Mouse (Mus musculus): Measurements from ENCODE around the gene Gpr37l1. TPM values are rescaled to one million over a fixed set of nuclear protein-coding genes. Genes with fewer than 3 reads are reported as not detected.

Gene Gpr37l1
- total and polyA plus RNA-seq, 3 experiments: not detected

GRCm38 (mm10) chr1:135200400-135200799, 32.9 kb upstream of the Gpr37l1 start:
- no peak overlapping the region for H3K4me3 ChIP-seq (replicated peaks in 1 of 3; ENCODE audit: low read depth in 2 of 3, low read length in 2 of 3, poor library complexity in 1 of 3)
- no peaks in the 10 kb centered on the region for H3K9me3 ChIP-seq (replicated peaks; ENCODE audit: low read length)
- dilution Hi-C loops (cut with MboI; ENCODE audit: extremely low pct_ligation_motif_present, extremely low pct_unique_long_range_greater_than_20kb, low sequenced_read_pairs) (no loop called here), in situ Hi-C loops (cut with MboI; ENCODE audit: low pct_ligation_motif_present, low pct_unique_long_range_greater_than_20kb, low sequenced_read_pairs) (no loop called here)
- no peak for DNase-seq (ENCODE audit: extremely low read depth)
- no peak overlapping the region for H3K27ac ChIP-seq (ENCODE audit: insufficient read depth, low read depth)
- peaks cover 15 to 44% of the 10 kb centered on the region in 2 experiments for H3K4me1 ChIP-seq (ENCODE audit: control insufficient read depth in 1 of 2, insufficient read depth in 2 of 2)
- H3K27me3 ChIP-seq (replicated peaks): no peaks in the 10 kb centered on the region
- no peak overlapping the region for H3K4me2 ChIP-seq (ENCODE audit: insufficient read depth, low read depth, poor library complexity, severe bottlenecking)
- H3K9ac ChIP-seq (ENCODE audit: insufficient read depth, low read depth): no peak overlapping the region
- H3K36me3 ChIP-seq (replicated peaks in 1 of 2; ENCODE audit: control insufficient read depth in 1 of 2, insufficient read depth in 1 of 2, low read length in 1 of 2): no peaks in the 10 kb centered on the region
- no peak for TF ChIP-seq MAZ (IDR thresholded peaks at IDR 0.05; ENCODE audit: low read depth, low read length)
- TF ChIP-seq IRF4 (IDR thresholded peaks at IDR 0.05; ENCODE audit: low read depth, low read length): no peak
- no peak for TF ChIP-seq GABPA (IDR thresholded peaks at IDR 0.05; ENCODE audit: insufficient replicate concordance, low read depth, low read length)
- TF ChIP-seq MEF2A (IDR thresholded peaks at IDR 0.05; ENCODE audit: borderline replicate concordance, low read depth, low read length): no peak
- TF ChIP-seq POLR2A (IDR thresholded peaks at IDR 0.05; ENCODE audit: low read depth, low read length): no peak
- no peak for TF ChIP-seq E2F4 (IDR thresholded peaks at IDR 0.05; ENCODE audit: insufficient replicate concordance, low read depth, low read length)
- H3K79me2 ChIP-seq (replicated peaks; ENCODE audit: control insufficient read depth, extremely low read depth, insufficient read depth, poor library complexity, severe bottlenecking): no peaks in the 10 kb centered on the region

GRCm38 (mm10) chr1:135199014-135199819, 31.7 kb upstream of the Gpr37l1 start:
- dilution Hi-C loops (cut with MboI; ENCODE audit: extremely low pct_ligation_motif_present, extremely low pct_unique_long_range_greater_than_20kb, low sequenced_read_pairs): no loop called here
- no peak overlapping the region for H3K4me2 ChIP-seq (ENCODE audit: insufficient read depth, low read depth, poor library complexity, severe bottlenecking)
- in situ Hi-C loops (cut with MboI; ENCODE audit: low pct_ligation_motif_present, low pct_unique_long_range_greater_than_20kb, low sequenced_read_pairs): no loop called here
- H3K36me3 ChIP-seq (replicated peaks in 1 of 2; ENCODE audit: control insufficient read depth in 1 of 2, insufficient read depth in 1 of 2, low read length in 1 of 2): no peaks in the 10 kb centered on the region
- H3K4me1 ChIP-seq (ENCODE audit: control insufficient read depth in 1 of 2, insufficient read depth in 2 of 2): peaks cover 15 to 40% of the 10 kb centered on the region in 2 experiments
- no peaks in the 10 kb centered on the region for H3K27me3 ChIP-seq (replicated peaks)
- no peak overlapping the region for H3K4me3 ChIP-seq (replicated peaks in 1 of 3; ENCODE audit: low read depth in 2 of 3, low read length in 2 of 3, poor library complexity in 1 of 3)
- H3K9me3 ChIP-seq (replicated peaks; ENCODE audit: low read length): no peaks in the 10 kb centered on the region
- no peaks in the 10 kb centered on the region for H3K79me2 ChIP-seq (replicated peaks; ENCODE audit: control insufficient read depth, extremely low read depth, insufficient read depth, poor library complexity, severe bottlenecking)
- TF ChIP-seq MAZ (IDR thresholded peaks at IDR 0.05; ENCODE audit: low read depth, low read length): no peak
- TF ChIP-seq HCFC1 (IDR thresholded peaks at IDR 0.05; ENCODE audit: low read depth, low read length): no peak
- TF ChIP-seq IRF4 (IDR thresholded peaks at IDR 0.05; ENCODE audit: low read depth, low read length): no peak
- TF ChIP-seq ZMIZ1 (IDR thresholded peaks at IDR 0.05; ENCODE audit: low read depth, low read length): no peak
- no peak for TF ChIP-seq MAX (IDR thresholded peaks at IDR 0.05; ENCODE audit: low read length)
- no peak for TF ChIP-seq POLR2A (IDR thresholded peaks at IDR 0.05; ENCODE audit: low read depth, low read length)
- no peak for TF ChIP-seq GABPA (IDR thresholded peaks at IDR 0.05; ENCODE audit: insufficient replicate concordance, low read depth, low read length)
- TF ChIP-seq CHD1 (IDR thresholded peaks at IDR 0.05; ENCODE audit: low read depth, low read length): no peak
- no peak for TF ChIP-seq CHD2 (IDR thresholded peaks at IDR 0.05; ENCODE audit: low read length)
- no peak for TF ChIP-seq USF2 (conservative IDR thresholded peaks at IDR 0.05; ENCODE audit: low read depth, low read length)
- TF ChIP-seq RAD21 (IDR thresholded peaks at IDR 0.05; ENCODE audit: low read depth, low read length): no peak
- no peak for TF ChIP-seq NELFE (IDR thresholded peaks at IDR 0.05; ENCODE audit: low read depth, low read length)
- no peak for TF ChIP-seq MXI1 (IDR thresholded peaks at IDR 0.05; ENCODE audit: low read depth, low read length)
- DNase-seq (ENCODE audit: extremely low read depth): no peak
- H3K9ac ChIP-seq (ENCODE audit: insufficient read depth, low read depth): no peak overlapping the region
- H3K27ac ChIP-seq (ENCODE audit: insufficient read depth, low read depth): no peak overlapping the region

Data from CH12.LX (cell line).